Mouse (Mus musculus): ENCODE measurements around the gene Tnpo1.

DNA sequence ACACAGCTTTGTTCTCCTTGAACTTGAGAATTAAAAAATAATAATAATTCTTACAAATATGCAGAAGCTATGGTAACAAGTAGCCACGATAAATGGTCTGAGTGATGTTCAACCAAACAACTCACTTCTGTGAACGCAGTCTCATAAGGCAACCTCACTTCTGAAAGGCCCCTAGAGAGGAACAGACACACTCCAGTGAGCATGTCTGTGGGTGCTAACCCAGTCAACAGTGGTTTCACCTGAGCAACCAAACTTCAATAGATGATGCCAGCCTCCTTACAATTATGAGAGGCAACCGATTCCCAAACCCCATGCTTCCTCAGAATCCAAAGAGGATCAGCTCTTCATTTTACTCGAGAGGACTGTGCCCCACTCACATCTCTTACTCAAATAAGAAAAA, 19.2 kb upstream of the Tnpo1 start:
- TF ChIP-seq CTCF (conservative IDR thresholded peaks at IDR 0.05; ENCODE audit: insufficient read depth, insufficient read length, low read depth, low read length) = no peak
- no peak for TF ChIP-seq POLR2A (IDR thresholded peaks at IDR 0.05; ENCODE audit: low read depth, low read length)
